Mouse (Mus musculus) adrenal gland, adult 18-20 months (tissue): ENCODE results near the gene Ntm. TPM values are rescaled to one million over a fixed set of nuclear protein-coding genes. Genes with fewer than 3 reads are reported as not detected.

Experiments used
- DNase-seq, 2 experiments: peaks; one replicate each; pipeline ENCODE4 v3.0.0; 2021 to 2022; ENCODE audit warnings: low spot score in 2 of 2
- total RNA-seq, 2 experiments: library from RNA; stranded (reverse); gene quantifications; 1 replicate in 1 of 2; 2 replicates in 1 of 2; pipeline ENCODE4 v1.2.3; 2021

Ntm gene
- total RNA-seq, 2 experiments from 2014 or later, result 0.54 to 0.60 TPM

- no peak for DNase-seq
Observed at GRCm38 (mm10) chr9:29514588-29515356, 448.2 kb downstream of the Ntm start.

GRCm38 (mm10) chr9:29496002-29496401 is 466.9 kb downstream of the Ntm start:
- DNase-seq, result no peak

- no peak for DNase-seq
Observed at GRCm38 (mm10) chr9:29482272-29482671, 480.7 kb downstream of the Ntm start.

GRCm38 (mm10) chr9:29479051-29479450 is 483.9 kb downstream of the Ntm start:
- no peak for DNase-seq

GRCm38 (mm10) chr9:29477219-29477618 is 485.7 kb downstream of the Ntm start:
- DNase-seq, result no peak

GRCm38 (mm10) chr9:29473418-29473817 is 489.5 kb downstream of the Ntm start:
- DNase-seq, result no peak

GRCm38 (mm10) chr9:29472226-29472625 is 490.7 kb downstream of the Ntm start:
- no peak for DNase-seq

- DNase-seq, result no peak
Observed at GRCm38 (mm10) chr9:29464756-29465155, 498.2 kb downstream of the Ntm start.

- no peak for DNase-seq
Observed at GRCm38 (mm10) chr9:29462970-29463593, 499.9 kb downstream of the Ntm start.

GRCm38 (mm10) chr9:29457976-29458572 is 504.9 kb downstream of the Ntm start:
- peak; percentile 37 to 54 for DNase-seq

GRCm38 (mm10) chr9:29456014-29456413 is 506.9 kb downstream of the Ntm start:
- no peak for DNase-seq

GRCm38 (mm10) chr9:29451232-29451631 is 511.7 kb downstream of the Ntm start:
- DNase-seq, result no peak

GRCm38 (mm10) chr9:29444001-29444400 is 518.9 kb downstream of the Ntm start:
- DNase-seq, result no peak

- DNase-seq, result no peak
Observed at GRCm38 (mm10) chr9:29439401-29439800, 523.5 kb downstream of the Ntm start.

- DNase-seq, result no peak
Observed at GRCm38 (mm10) chr9:29434611-29435010, 528.3 kb downstream of the Ntm start.

- no peak for DNase-seq
Observed at GRCm38 (mm10) chr9:29433910-29434309, 529.0 kb downstream of the Ntm start.

- DNase-seq, result no peak
Observed at GRCm38 (mm10) chr9:29433156-29433555, 529.8 kb downstream of the Ntm start.

- DNase-seq, result no peak
Observed at GRCm38 (mm10) chr9:29431590-29431989, 531.4 kb downstream of the Ntm start.

GRCm38 (mm10) chr9:29430189-29430588 is 532.8 kb downstream of the Ntm start:
- DNase-seq, result no peak

- no peak for DNase-seq
Observed at GRCm38 (mm10) chr9:29428322-29428721, 534.6 kb downstream of the Ntm start.

GRCm38 (mm10) chr9:29426261-29426660 is 536.7 kb downstream of the Ntm start:
- DNase-seq, result no peak

GRCm38 (mm10) chr9:29415578-29415977 is 547.4 kb downstream of the Ntm start:
- no peak for DNase-seq
